Mouse (Mus musculus) adrenal gland, postnatal 36 days (tissue): Measurements from ENCODE around the gene Lrrc49. TPM values are rescaled to one million over a fixed set of nuclear protein-coding genes. Genes with fewer than 3 reads are reported as not detected.

ENCODE experiments used
- DNase-seq, 2 experiments: peaks; one replicate each; pipeline ENCODE4 v3.0.0; 2021; ENCODE audit warnings: mixed read lengths in 1 of 2
- total RNA-seq, 2 experiments: library from RNA; stranded (reverse); gene quantifications; 2 replicates each; pipeline ENCODE4 v1.2.3; 2021

Gene Lrrc49
- total RNA-seq, 2 experiments from 2014 or later = 15.3 to 19.4 TPM

- no peak for DNase-seq
These were observed 157.6 kb downstream of the Lrrc49 start for GRCm38 (mm10) chr9:60530310-60530709.

- DNase-seq = no peak
These were observed 158.4 kb downstream of the Lrrc49 start for GRCm38 (mm10) chr9:60529348-60530243.

DNA sequence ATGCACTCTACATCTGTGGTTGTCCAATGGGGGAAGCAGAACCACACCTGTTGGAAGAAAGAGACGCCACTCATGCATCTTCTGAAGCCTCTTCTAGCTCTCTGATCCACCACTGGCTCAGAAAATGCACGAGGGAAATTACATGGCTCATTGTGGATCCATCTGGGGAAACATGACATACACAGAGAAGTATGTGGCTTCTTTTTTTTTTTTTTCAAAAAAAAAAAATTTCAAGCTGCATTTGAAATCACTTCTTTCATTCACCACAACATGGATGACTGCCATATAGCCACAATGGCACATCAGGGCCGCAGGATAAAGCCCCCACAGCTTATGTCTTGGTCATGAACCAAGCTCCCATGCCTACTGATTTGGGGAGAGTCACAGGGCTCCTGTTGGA is 159.7 kb downstream of the Lrrc49 start:
- DNase-seq = no peak

DNA sequence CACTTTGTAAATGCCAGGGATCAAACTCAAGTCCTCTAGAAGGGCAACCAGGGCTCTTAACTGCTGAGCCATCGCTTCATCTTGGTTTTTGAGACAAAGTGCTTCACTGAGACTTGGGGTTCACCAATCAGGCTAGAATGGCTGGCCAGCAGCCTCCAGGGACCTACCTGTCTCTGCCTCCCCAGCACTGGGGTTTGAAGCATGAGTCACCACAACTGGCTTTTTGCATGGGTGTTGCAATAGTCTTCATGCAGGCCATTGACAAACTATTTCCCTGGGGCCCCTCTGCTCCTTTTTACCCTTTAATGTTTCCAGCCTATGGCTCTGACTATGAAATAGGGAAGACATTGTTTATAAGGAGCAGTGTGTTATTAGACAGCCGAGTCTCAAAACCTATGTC is 160.1 kb downstream of the Lrrc49 start:
- DNase-seq = no peak

DNA sequence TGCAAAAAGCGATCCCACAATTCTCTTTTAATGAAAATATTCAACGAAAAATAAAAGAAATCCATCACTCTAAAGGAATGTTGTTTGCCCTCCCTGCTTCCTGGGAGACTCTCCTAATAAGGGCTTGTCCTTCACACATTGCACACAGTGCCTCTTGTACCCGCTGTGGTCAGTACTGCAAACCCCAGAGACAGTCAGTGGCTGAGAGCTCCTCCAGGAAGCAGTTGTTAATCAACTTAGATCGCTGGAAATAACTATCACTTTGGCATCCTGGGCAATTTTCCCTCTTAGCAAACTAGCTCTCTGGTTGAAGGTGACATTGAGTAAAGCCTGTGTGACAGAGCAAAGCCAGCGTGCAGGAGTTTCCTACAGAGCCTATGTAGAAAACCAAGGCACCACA is 160.9 kb downstream of the Lrrc49 start:
- peak in 1 of 2 experiments; percentile 18 for DNase-seq

- no peak for DNase-seq
These were observed 161.8 kb downstream of the Lrrc49 start for GRCm38 (mm10) chr9:60526195-60526594.

DNA sequence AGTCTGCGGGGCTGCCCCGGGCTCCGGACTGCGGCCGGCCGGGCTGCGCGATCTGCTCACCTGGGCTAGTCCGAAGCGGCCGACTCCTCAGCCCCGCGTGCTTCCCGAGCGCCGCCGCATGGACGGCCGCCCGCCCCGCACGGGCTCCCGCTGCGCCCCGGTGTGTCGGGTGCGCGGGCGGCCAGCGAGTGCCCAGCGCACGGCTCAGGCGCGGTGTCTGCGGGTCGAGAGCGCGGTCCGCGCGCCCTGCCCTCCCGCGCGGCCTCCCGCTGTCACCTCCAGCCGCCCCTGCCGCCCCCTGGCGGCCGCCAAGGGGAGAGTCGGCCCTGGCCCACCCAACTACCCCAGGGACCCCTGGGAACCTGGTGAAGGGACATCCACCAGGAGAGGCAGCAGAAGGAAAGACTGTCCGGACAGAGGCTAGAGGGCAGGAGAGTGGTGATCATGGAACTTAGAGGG is 166.1 kb downstream of the Lrrc49 start, which contains the start of gene Thsd4:
Thsd4 (minus strand) TSS at position 241 of the 459 bp plus-strand sequence.
- DNase-seq = peak; percentile 62 to 79

DNA sequence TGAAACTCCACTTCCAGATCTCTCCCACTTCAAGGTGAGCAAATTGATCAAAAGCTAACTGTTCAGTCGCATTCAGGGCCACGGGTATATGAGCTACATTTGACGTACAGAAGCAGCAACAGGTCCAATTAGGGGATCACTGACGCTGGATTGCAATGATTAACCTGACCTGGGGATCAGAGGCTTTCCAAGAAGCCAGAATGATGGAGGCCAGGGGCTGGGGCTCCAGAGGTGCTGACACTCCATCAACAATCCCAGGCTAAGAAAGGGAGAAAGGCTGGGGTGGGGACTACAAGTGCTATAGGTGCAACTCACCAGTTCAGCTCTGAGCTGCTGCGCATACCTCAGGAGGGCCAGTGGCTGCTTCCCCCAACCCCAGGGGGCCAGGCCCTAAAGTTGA is 166.8 kb downstream of the Lrrc49 start:
- no peak for DNase-seq

DNA sequence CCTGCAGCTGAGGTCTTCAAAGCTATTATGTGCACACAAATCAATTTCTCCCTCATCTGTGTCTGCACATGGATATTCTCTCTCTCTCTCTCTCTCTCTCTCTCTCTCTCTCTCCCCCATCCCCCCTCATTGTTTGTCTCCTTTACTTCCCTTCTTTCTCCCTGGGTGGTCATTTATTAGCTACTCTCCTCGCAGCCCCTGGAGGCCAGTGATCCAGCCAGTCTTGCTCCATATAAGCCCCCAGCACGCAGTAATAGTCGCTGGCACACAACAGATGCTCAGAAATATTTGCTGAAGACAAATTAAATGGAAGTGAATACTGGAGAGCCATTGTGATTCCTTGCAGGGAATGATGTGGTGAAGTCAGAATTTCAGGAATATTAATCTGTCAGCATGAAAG is 168.4 kb downstream of the Lrrc49 start:
- no peak for DNase-seq

Other genes with a start within 250 kb of the Lrrc49 start
- gene Thsd4, start 166.1 kb downstream of the Lrrc49 start, total RNA-seq = 1 to 10 TPM; 4.9 to 6.3 TPM
- 1 to 10 TPM; 2.3 to 3.0 TPM for gene Larp6, start 24.8 kb upstream of the Lrrc49 start, total RNA-seq
- gene Uaca, start 106.4 kb upstream of the Lrrc49 start, total RNA-seq = 10 to 100 TPM; 38.0 to 53.3 TPM